Mouse (Mus musculus): ENCODE measurements around the gene Hectd3. TPM values are rescaled to one million over a fixed set of nuclear protein-coding genes. Genes with fewer than 3 reads are reported as not detected.

Hectd3 gene
- polyA plus RNA-seq, 1 experiment from 2014 or later, result 10.2 TPM

Other genes with a start within 250 kb of the Hectd3 start
- gene Toe1, start 187.7 kb upstream of the Hectd3 start, polyA plus RNA-seq (2015; fragmentation: Nextera tagmentation; extraction: Ambion mirVana), result 40.4 and 41.2 TPM in 2 replicates
- 18.2 and 19.4 TPM in 2 replicates for gene Mutyh, start 187.6 kb upstream of the Hectd3 start, polyA plus RNA-seq (2015; fragmentation: Nextera tagmentation; extraction: Ambion mirVana)
- 1.0 TPM in 2 replicates for gene Hpdl, start 173.6 kb upstream of the Hectd3 start, polyA plus RNA-seq (2015; fragmentation: Nextera tagmentation; extraction: Ambion mirVana)
- 0.57 and 0.62 TPM in 2 replicates for gene Zswim5, start 117.9 kb upstream of the Hectd3 start, polyA plus RNA-seq (2015; fragmentation: Nextera tagmentation; extraction: Ambion mirVana)
- 99.5 and 111 TPM in 2 replicates for gene Urod, start 904 bp upstream of the Hectd3 start, polyA plus RNA-seq (2015; fragmentation: Nextera tagmentation; extraction: Ambion mirVana)
- gene Eif2b3, start 24.1 kb downstream of the Hectd3 start, polyA plus RNA-seq (2015; fragmentation: Nextera tagmentation; extraction: Ambion mirVana), result 47.0 and 49.9 TPM in 2 replicates
- gene Ptch2, start 100.8 kb downstream of the Hectd3 start, polyA plus RNA-seq (2015; fragmentation: Nextera tagmentation; extraction: Ambion mirVana), result 7.9 and 9.4 TPM in 2 replicates
- 5.1 and 5.2 TPM in 2 replicates for gene Btbd19, start 130.4 kb downstream of the Hectd3 start, polyA plus RNA-seq (2015; fragmentation: Nextera tagmentation; extraction: Ambion mirVana)
- not detected in 2 replicates for gene Tctex1d4, start 131.5 kb downstream of the Hectd3 start, polyA plus RNA-seq (2015; fragmentation: Nextera tagmentation; extraction: Ambion mirVana)
- gene Plk3, start 138.6 kb downstream of the Hectd3 start, polyA plus RNA-seq (2015; fragmentation: Nextera tagmentation; extraction: Ambion mirVana), result 3.1 and 3.5 TPM in 2 replicates
- gene Rps8, start 160.9 kb downstream of the Hectd3 start, polyA plus RNA-seq (2015; fragmentation: Nextera tagmentation; extraction: Ambion mirVana), result 885 and 930 TPM in 2 replicates
- 71.4 and 72.6 TPM in 2 replicates for gene Kif2c, start 187.3 kb downstream of the Hectd3 start, polyA plus RNA-seq (2015; fragmentation: Nextera tagmentation; extraction: Ambion mirVana)